Mouse (Mus musculus) lung, embryonic 14.5 days (tissue): ENCODE data around the gene 1700022I11Rik. TPM values are rescaled to one million over a fixed set of nuclear protein-coding genes. Genes with fewer than 3 reads are reported as not detected.

Source experiments
- ATAC-seq: fragments of 200-750 bp; cut with Nextera tagmentation; 2 replicates; pipeline ENCODE4 v1.8.0; 2017; ENCODE audit warnings: mild to moderate bottlenecking, moderate TSS enrichment, moderate library complexity; ENCODE audit not compliant: insufficient read depth
- DNase-seq: peaks from one replicate; pipeline ENCODE4 v3.0.0-alpha.2; 2015
- H3K27ac ChIP-seq: fragments of 300-500 bp; sonication (generic); 2 replicates; pipeline ENCODE4 v1.5.1; 2014; ENCODE audit warnings: low read depth, mild to moderate bottlenecking, moderate library complexity
- H3K27me3 ChIP-seq: fragments of 300-500 bp; sonication (generic); 2 replicates; pipeline ENCODE4 v1.6.1; 2014; ENCODE audit warnings: low read length, control low read depth; ENCODE audit not compliant: insufficient read depth
- H3K36me3 ChIP-seq: fragments of 300-500 bp; sonication (generic); 2 replicates; pipeline ENCODE4 v1.6.1; 2014; ENCODE audit warnings: control low read depth; ENCODE audit not compliant: insufficient read depth
- H3K4me1 ChIP-seq: fragments of 300-500 bp; sonication (generic); 2 replicates; pipeline ENCODE4 v1.6.1; 2014; ENCODE audit warnings: antibody characterized with exemption, control low read depth; ENCODE audit not compliant: insufficient read depth
- H3K4me2 ChIP-seq: fragments of 300-500 bp; sonication (generic); 2 replicates; pipeline ENCODE4 v1.6.1; 2014; ENCODE audit warnings: mild to moderate bottlenecking
- H3K4me3 ChIP-seq: fragments of 300-500 bp; sonication (generic); 2 replicates; pipeline ENCODE4 v1.5.1; 2014; ENCODE audit warnings: low read depth, low read length
- H3K9ac ChIP-seq: fragments of 300-500 bp; sonication (generic); 2 replicates; pipeline ENCODE4 v1.6.1; 2014
- H3K9me3 ChIP-seq: fragments of 300-500 bp; sonication (generic); 2 replicates; pipeline ENCODE4 v1.6.1; 2016; ENCODE audit warnings: low read depth, low read length, control low read depth
- CTCF ChIP-seq: IDR thresholded peaks from 2 replicates; pipeline ENCODE4 v1.5.1; 2016; ENCODE audit warnings: antibody characterized with exemption, low read depth
- WGBS: fragments of 180-500 bp; shearing (Covaris S2); extraction: QIAGEN DNeasy Blood & Tissue Kit; methylation state at CpG from one replicate; pipeline ENCODE4 v1.1.7; 2014; 5-methylcytosine and 5-hydroxymethylcytosine counted together
- polyA plus RNA-seq: library from polyadenylated mRNA; unstranded; fragments of >200 nt; fragmentation: Nextera tagmentation; extraction: Ambion mirVana; gene quantifications from 2 replicates; pipeline ENCODE4 v1.2.1, GENCODE M21; 2014

The 1700022I11Rik gene
- polyA plus RNA-seq, 1 experiment from 2014 or later = 0.43 TPM

GRCm38 (mm10) chr4:42945445-42945844 is 24.0 kb upstream of the 1700022I11Rik start:
- H3K27me3 ChIP-seq = no peaks in the 10 kb centered on the region
- H3K27ac ChIP-seq = no peak overlapping the region
- DNase-seq (no peak), ATAC-seq (no peak)
- peaks cover 4% of the 10 kb centered on the region; the same call in 1 of the 2 replicates for H3K4me1 ChIP-seq
- no peaks in the 10 kb centered on the region for H3K36me3 ChIP-seq
- TF ChIP-seq CTCF = no peak
- H3K4me3 ChIP-seq = no peak overlapping the region
- 81% methylated on average over 3 of the region's 3 CpGs for WGBS
- no peak overlapping the region for H3K9ac ChIP-seq
- no peak overlapping the region for H3K4me2 ChIP-seq
- H3K9me3 ChIP-seq = no peaks in the 10 kb centered on the region

GRCm38 (mm10) chr4:42945952-42946351 is 23.5 kb upstream of the 1700022I11Rik start:
- H3K27me3 ChIP-seq = no peaks in the 10 kb centered on the region
- no peaks in the 10 kb centered on the region for H3K36me3 ChIP-seq
- H3K4me1 ChIP-seq = peaks cover 6% of the 10 kb centered on the region; the same call in 1 of the 2 replicates
- 6% methylated on average over 5 of the region's 5 CpGs for WGBS
- no peak overlapping the region for H3K4me3 ChIP-seq
- no peaks in the 10 kb centered on the region for H3K9me3 ChIP-seq
- peak; percentile 66 for TF ChIP-seq CTCF
- H3K4me2 ChIP-seq = no peak overlapping the region
- no peak for ATAC-seq
- DNase-seq = peak; percentile 85
- H3K9ac ChIP-seq = no peak overlapping the region
- H3K27ac ChIP-seq = no peak overlapping the region

- no peak for ATAC-seq
- 59% methylated on average over 10 of the region's 10 CpGs for WGBS
Observed at GRCm38 (mm10) chr4:42946733-42947290, 22.6 kb upstream of the 1700022I11Rik start.

DNA sequence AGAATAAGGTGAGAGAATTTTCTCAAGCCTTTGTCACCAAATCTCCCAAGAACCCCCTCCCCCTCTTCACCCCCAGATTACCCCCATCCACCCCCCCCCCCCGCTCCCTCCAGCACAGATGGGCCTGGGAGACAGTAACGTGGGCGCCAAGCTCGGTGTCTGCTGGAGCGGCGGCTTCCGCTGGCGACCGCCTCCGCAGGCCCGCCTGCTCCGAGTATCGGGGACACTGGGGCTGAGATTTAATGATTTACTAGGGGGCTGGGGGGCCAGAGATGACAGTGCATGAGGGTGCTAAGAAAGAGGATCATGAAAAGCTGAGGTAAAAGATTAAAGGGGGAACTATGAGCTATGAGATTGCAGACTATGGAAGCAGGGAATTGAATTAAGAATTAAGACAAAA is 20.9 kb upstream of the 1700022I11Rik start:
- TF ChIP-seq CTCF = no peak
- 22% methylated on average over 13 of the region's 13 CpGs for WGBS
- DNase-seq = no peak
- Histone ChIP-seq H3K9me3 (no peaks in the 10 kb centered on the region), H3K9ac (no peak overlapping the region), H3K27me3 (no peaks in the 10 kb centered on the region), H3K27ac (no peak overlapping the region), H3K4me3 (no peak overlapping the region), H3K36me3 (no peaks in the 10 kb centered on the region), H3K4me1 (peaks cover 6% of the 10 kb centered on the region; the same call in 1 of the 2 replicates), H3K4me2 (peak overlapping the region; percentile 75)
- no peak for ATAC-seq

More at GRCm38 (mm10) chr4:42946733-42947290, 22.6 kb upstream of the 1700022I11Rik start:
- no peak for TF ChIP-seq CTCF
- H3K4me3 ChIP-seq = no peak overlapping the region
- no peak overlapping the region for H3K4me2 ChIP-seq
- H3K27ac ChIP-seq = no peak overlapping the region
- peaks cover 6% of the 10 kb centered on the region; the same call in 1 of the 2 replicates for H3K4me1 ChIP-seq
- H3K9ac ChIP-seq = no peak overlapping the region
- DNase-seq = no peak
- no peaks in the 10 kb centered on the region for H3K36me3 ChIP-seq
- H3K27me3 ChIP-seq = no peaks in the 10 kb centered on the region
- no peaks in the 10 kb centered on the region for H3K9me3 ChIP-seq

DNA sequence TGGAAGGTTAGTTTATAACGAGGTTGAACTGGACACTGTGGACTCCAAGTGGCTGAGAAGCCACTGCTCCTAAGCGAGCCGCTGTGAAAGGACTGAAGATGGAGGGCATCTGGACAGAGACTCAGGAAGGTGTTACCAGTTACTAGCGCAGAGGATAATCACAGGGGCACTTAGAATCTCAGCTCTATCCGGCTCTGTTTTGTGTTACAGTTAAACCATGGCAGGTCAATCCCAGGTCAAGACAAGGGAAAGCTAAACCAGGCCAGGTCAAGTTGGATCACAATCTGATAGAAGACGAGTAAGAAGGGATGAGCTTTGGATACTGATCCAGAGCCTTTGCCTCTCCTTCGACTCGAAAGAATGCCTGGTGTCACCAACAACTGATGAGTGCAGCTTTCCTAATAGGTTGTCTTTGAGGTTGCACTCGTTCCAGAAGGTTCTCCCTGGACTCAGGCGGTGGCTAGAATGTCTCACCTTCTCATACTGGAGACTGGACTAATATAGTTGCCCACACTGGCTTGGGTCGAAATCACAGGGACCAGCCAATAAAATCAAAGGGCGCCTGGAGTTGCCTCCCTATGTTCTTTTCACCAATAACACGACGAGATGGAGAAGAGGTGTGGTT is 20.2 kb upstream of the 1700022I11Rik start:
- peak overlapping the region; percentile 65 for H3K4me3 ChIP-seq
- no peak for ATAC-seq
- no peaks in the 10 kb centered on the region for H3K9me3 ChIP-seq
- WGBS = 6% methylated on average over 14 of the region's 14 CpGs
- no peak overlapping the region for H3K9ac ChIP-seq
- peaks cover 6% of the 10 kb centered on the region; the same call in 1 of the 2 replicates for H3K4me1 ChIP-seq
- DNase-seq = no peak
- H3K27me3 ChIP-seq = no peaks in the 10 kb centered on the region
- H3K36me3 ChIP-seq = no peaks in the 10 kb centered on the region
- H3K27ac ChIP-seq = no peak overlapping the region
- peak overlapping the region; percentile 75 for H3K4me2 ChIP-seq
- TF ChIP-seq CTCF = no peak

GRCm38 (mm10) chr4:42949676-42950051 is 19.7 kb upstream of the 1700022I11Rik start, which contains the start of gene Dnajb5:
Gene Dnajb5 (plus strand): TSS chr4:42949814.
- Histone ChIP-seq H3K36me3 (no peaks in the 10 kb centered on the region), H3K27ac (peak within 1 kb of the TSS; percentile 90), H3K9me3 (no peaks in the 10 kb centered on the region), H3K4me1 (peaks cover 6% of the 10 kb centered on the region; the same call in 1 of the 2 replicates), H3K4me2 (peak within 1 kb of the TSS; percentile 75), H3K4me3 (peak within 1 kb of the TSS; percentile 65), H3K9ac (peak within 1 kb of the TSS; percentile 93), H3K27me3 (no peaks in the 10 kb centered on the region)
- TF ChIP-seq CTCF = no peak
- DNase-seq = peak; percentile 96
- under 1% methylated on average over 39 of the region's 39 CpGs for WGBS
- peak; percentile 98 for ATAC-seq

- Histone ChIP-seq H3K9ac (peak overlapping the region; percentile 93), H3K4me2 (peak overlapping the region; percentile 75), H3K27me3 (no peaks in the 10 kb centered on the region), H3K4me3 (peak overlapping the region; percentile 65), H3K27ac (peak overlapping the region; percentile 90), H3K9me3 (no peaks in the 10 kb centered on the region), H3K36me3 (peaks cover 3% of the 10 kb centered on the region; the same call in 1 of the 2 replicates), H3K4me1 (peaks cover 6% of the 10 kb centered on the region; the same call in 1 of the 2 replicates)
- no peak for TF ChIP-seq CTCF
- ATAC-seq = peak; percentile 75
- DNase-seq = peak; percentile 93
- under 1% methylated on average over 27 of the region's 27 CpGs for WGBS
Observed at GRCm38 (mm10) chr4:42950065-42950558, 19.3 kb upstream of the 1700022I11Rik start.
